Mouse (Mus musculus): ENCODE data around the gene Dr1. TPM values are rescaled to one million over a fixed set of nuclear protein-coding genes. Genes with fewer than 3 reads are reported as not detected.
"Not testable (repeated sequence)": the region's sequence is repeated elsewhere in the genome, so short reads cannot be mapped to it uniquely, and the experiment has no call there.

Gene Dr1
- polyA plus RNA-seq, 1 experiment from 2014 or later = 44.2 TPM

GRCm38 (mm10) chr5:108266990-108267389, 1.7 kb upstream of the Dr1 start:
- no peak for TF ChIP-seq CTCF (IDR thresholded peaks at IDR 0.05; ENCODE audit: low read depth)
- ATAC-seq (ENCODE audit: insufficient read depth) (no peak), DNase-seq (no peak)
- no peak overlapping the region for H3K4me3 ChIP-seq (ENCODE audit: low read depth, low read length)
- no peaks in the 10 kb centered on the region for H3K36me3 ChIP-seq (ENCODE audit: insufficient read depth)
- H3K4me1 ChIP-seq (ENCODE audit: insufficient read depth) = no peaks in the 10 kb centered on the region
- H3K27me3 ChIP-seq (ENCODE audit: insufficient read depth, low read length) = no peaks in the 10 kb centered on the region
- H3K27ac ChIP-seq (ENCODE audit: low read depth) = no peak overlapping the region
- H3K4me2 ChIP-seq = no peak overlapping the region
- H3K9ac ChIP-seq = no peak overlapping the region
- no peaks in the 10 kb centered on the region for H3K9me3 ChIP-seq (ENCODE audit: low read depth, low read length)

- WGBS = 0% methylated on average over 44 of the region's 44 CpGs
- Histone ChIP-seq H3K9ac (peak overlapping the region; percentile 96), H3K4me2 (peak overlapping the region; percentile 87), H3K36me3 (ENCODE audit: insufficient read depth) (peaks cover 4% of the 10 kb centered on the region; the same call in 1 of the 2 replicates), H3K9me3 (ENCODE audit: low read depth, low read length) (no peaks in the 10 kb centered on the region), H3K27me3 (ENCODE audit: insufficient read depth, low read length) (no peaks in the 10 kb centered on the region), H3K4me3 (ENCODE audit: low read depth, low read length) (peak overlapping the region; percentile 96), H3K4me1 (ENCODE audit: insufficient read depth) (no peaks in the 10 kb centered on the region), H3K27ac (ENCODE audit: low read depth) (peak overlapping the region; percentile 90)
- no peak for TF ChIP-seq CTCF (IDR thresholded peaks at IDR 0.05; ENCODE audit: low read depth)
- ATAC-seq (ENCODE audit: insufficient read depth) (no peak; the same call in none of the 2 replicates), DNase-seq (peak; percentile 16)
Measured at GRCm38 (mm10) chr5:108269063-108269810, 540 bp downstream of the Dr1 start.

DNA sequence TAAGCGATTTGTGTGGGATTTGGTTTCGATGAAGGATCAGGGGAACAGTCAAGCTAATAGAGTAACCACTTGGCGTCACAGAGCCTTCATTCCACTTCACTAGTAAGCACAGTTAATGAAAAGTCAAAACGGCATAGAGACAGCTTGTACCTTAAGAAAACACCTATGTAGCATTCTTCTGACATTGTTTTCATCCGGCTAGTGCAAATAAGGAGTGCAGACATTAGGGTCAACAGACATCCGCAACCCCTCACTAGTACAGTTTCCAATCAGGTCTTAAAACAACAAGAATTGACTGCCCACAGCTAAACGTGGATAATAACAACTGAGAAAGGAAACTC, 1.1 kb downstream of the Dr1 start:
- 5% methylated on average over 7 of the region's 7 CpGs for WGBS
- H3K36me3 ChIP-seq (ENCODE audit: insufficient read depth) = peaks cover 4% of the 10 kb centered on the region; the same call in 1 of the 2 replicates
- H3K9me3 ChIP-seq (ENCODE audit: low read depth, low read length) = no peaks in the 10 kb centered on the region
- peak overlapping the region; percentile 96 for H3K9ac ChIP-seq
- no peaks in the 10 kb centered on the region for H3K27me3 ChIP-seq (ENCODE audit: insufficient read depth, low read length)
- DNase-seq = peak; percentile 4
- peak overlapping the region; percentile 10; the same call in 1 of the 2 replicates for H3K27ac ChIP-seq (ENCODE audit: low read depth)
- H3K4me2 ChIP-seq = peak overlapping the region; percentile 87
- H3K4me3 ChIP-seq (ENCODE audit: low read depth, low read length) = peak overlapping the region; percentile 96
- ATAC-seq (ENCODE audit: insufficient read depth) = no peak
- no peaks in the 10 kb centered on the region for H3K4me1 ChIP-seq (ENCODE audit: insufficient read depth)
- TF ChIP-seq CTCF (IDR thresholded peaks at IDR 0.05; ENCODE audit: low read depth) = no peak

DNA sequence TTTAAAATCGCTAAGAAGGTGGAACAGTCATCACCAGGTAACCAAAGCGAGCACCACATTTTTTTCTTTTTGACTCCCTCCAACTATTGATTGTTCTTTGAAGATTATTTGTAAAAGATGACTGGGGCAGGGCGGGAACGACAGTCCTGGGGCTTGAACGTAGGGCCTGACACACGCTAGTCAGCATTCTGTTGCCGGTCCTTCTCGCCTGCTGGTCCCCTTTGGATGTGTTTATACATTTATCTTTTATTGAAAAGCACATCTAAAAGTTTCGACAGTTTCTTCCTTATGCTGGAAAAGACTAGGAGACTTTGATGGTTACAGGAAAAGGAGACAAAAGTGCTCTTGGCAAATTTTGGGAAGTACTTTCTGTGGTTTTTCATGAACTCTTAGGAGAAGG, 1.7 kb downstream of the Dr1 start:
- Histone ChIP-seq H3K36me3 (ENCODE audit: insufficient read depth) (peaks cover 7% of the 10 kb centered on the region), H3K9me3 (ENCODE audit: low read depth, low read length) (no peaks in the 10 kb centered on the region), H3K4me1 (ENCODE audit: insufficient read depth) (no peaks in the 10 kb centered on the region), H3K27ac (ENCODE audit: low read depth) (no peak overlapping the region), H3K27me3 (ENCODE audit: insufficient read depth, low read length) (no peaks in the 10 kb centered on the region), H3K9ac (peak overlapping the region; percentile 96), H3K4me3 (ENCODE audit: low read depth, low read length) (peak overlapping the region; percentile 96), H3K4me2 (peak overlapping the region; percentile 87)
- ATAC-seq (ENCODE audit: insufficient read depth) (no peak), DNase-seq (no peak)
- no peak for TF ChIP-seq CTCF (IDR thresholded peaks at IDR 0.05; ENCODE audit: low read depth)
- 21% methylated on average over 9 of the region's 9 CpGs for WGBS

GRCm38 (mm10) chr5:108271345-108271744, 2.6 kb downstream of the Dr1 start:
- not testable (repeated sequence) for ATAC-seq (ENCODE audit: insufficient read depth); H3K9ac ChIP-seq; DNase-seq; H3K4me1 ChIP-seq (ENCODE audit: insufficient read depth); H3K27me3 ChIP-seq (ENCODE audit: insufficient read depth, low read length); H3K9me3 ChIP-seq (ENCODE audit: low read depth, low read length); H3K27ac ChIP-seq (ENCODE audit: low read depth)
- 94% methylated on average over 6 of the region's 6 CpGs for WGBS
- Histone ChIP-seq H3K36me3 (ENCODE audit: insufficient read depth) (peaks cover 11% of the 10 kb centered on the region), H3K4me2 (peak overlapping the region; percentile 87), H3K4me3 (ENCODE audit: low read depth, low read length) (peak overlapping the region; percentile 96)

DNA sequence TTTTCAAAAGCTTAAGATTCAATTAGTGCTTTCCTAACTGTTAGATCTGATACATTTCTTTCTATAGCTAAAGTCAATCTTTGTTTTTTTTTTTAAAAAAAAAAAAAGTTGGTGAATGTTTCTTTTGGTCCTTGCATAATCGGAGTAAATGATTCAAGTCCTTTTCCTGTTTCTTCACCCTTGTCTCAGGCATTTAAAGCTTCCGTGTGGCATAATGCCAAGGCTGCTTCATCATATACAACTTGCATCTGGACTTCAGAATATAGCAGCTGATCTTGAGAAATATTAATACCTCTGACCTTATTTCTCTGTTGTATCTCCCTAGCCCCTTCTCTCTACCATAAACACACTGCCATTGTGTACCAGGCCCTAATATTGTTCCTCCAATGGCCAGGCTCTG, 18.3 kb downstream of the Dr1 start:
- Histone ChIP-seq H3K27me3 (ENCODE audit: insufficient read depth, low read length) (no peaks in the 10 kb centered on the region), H3K4me3 (ENCODE audit: low read depth, low read length) (no peak overlapping the region), H3K4me2 (no peak overlapping the region), H3K27ac (ENCODE audit: low read depth) (no peak overlapping the region), H3K36me3 (ENCODE audit: insufficient read depth) (no peaks in the 10 kb centered on the region), H3K9ac (no peak overlapping the region), H3K9me3 (ENCODE audit: low read depth, low read length) (no peaks in the 10 kb centered on the region), H3K4me1 (ENCODE audit: insufficient read depth) (no peaks in the 10 kb centered on the region)
- ATAC-seq (ENCODE audit: insufficient read depth) (no peak), DNase-seq (peak; percentile 41)
- WGBS = 64% methylated on average over 2 of the region's 2 CpGs
- TF ChIP-seq CTCF (IDR thresholded peaks at IDR 0.05; ENCODE audit: low read depth) = no peak

- Histone ChIP-seq H3K4me2 (no peak overlapping the region), H3K36me3 (ENCODE audit: insufficient read depth) (no peaks in the 10 kb centered on the region), H3K4me1 (ENCODE audit: insufficient read depth) (no peaks in the 10 kb centered on the region), H3K27me3 (ENCODE audit: insufficient read depth, low read length) (no peaks in the 10 kb centered on the region), H3K4me3 (ENCODE audit: low read depth, low read length) (no peak overlapping the region), H3K9me3 (ENCODE audit: low read depth, low read length) (no peaks in the 10 kb centered on the region), H3K27ac (ENCODE audit: low read depth) (no peak overlapping the region), H3K9ac (no peak overlapping the region)
- 42% methylated on average over 3 of the region's 3 CpGs for WGBS
- DNase-seq (no peak), ATAC-seq (ENCODE audit: insufficient read depth) (no peak)
- TF ChIP-seq CTCF (IDR thresholded peaks at IDR 0.05; ENCODE audit: low read depth) = no peak
Measured at GRCm38 (mm10) chr5:108301567-108301966, 32.9 kb downstream of the Dr1 start.

Data from lung, embryonic 14.5 days (tissue).